Mouse (Mus musculus): ENCODE measurements at regions not wholly inside any gene's neighbourhood (a gene's known extent, or its start where the extent isn't known, plus 50 kb on each side); places are given as distances from the start of the nearest gene placed in this dataset.
A peak's percentile ranks its signal among the peaks of the same experiment; 100 is the strongest.

DNA sequence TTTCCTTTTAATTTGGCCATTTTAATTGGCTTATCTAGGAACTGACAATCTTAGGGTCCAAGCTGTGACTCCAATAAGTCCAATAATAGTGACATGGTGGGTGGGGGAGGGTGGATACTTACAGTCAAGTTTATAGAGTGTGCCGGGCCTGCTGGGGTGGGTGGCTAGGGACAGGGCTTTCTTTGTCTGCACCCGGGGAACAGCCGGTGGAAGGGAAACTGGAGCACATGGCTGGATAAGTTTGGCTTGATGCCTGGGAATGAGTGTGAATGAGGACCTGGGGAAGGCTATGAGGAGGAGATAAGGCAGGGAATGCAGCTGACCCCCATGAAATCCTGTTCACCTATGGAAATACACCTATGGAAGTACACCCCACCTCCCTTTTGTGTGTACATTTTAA is 81.7 kb upstream of the Cers4 start:
- no peak for DNase-seq (ENCODE audit: extremely low spot score)

DNA sequence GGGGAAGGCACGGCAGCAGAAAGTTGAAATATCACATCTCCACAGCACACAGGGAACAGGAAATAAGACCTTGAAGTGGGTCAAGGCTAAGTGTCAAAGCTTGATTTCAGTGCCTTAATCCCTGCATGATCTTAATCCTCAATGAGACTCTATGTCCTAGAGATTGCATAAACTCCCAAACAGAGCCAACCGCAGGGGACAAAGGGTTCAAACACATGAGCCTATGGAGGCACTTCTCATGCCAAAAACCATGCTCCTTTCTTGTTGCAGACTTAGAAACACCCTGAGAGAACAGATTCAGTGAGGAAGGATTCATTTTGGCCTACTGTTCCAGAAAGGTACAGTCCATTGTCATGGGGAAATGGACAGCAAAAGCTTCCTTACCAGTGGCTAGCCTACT is 81.0 kb upstream of the Cers4 start:
- no peak for DNase-seq (ENCODE audit: extremely low spot score)

DNA sequence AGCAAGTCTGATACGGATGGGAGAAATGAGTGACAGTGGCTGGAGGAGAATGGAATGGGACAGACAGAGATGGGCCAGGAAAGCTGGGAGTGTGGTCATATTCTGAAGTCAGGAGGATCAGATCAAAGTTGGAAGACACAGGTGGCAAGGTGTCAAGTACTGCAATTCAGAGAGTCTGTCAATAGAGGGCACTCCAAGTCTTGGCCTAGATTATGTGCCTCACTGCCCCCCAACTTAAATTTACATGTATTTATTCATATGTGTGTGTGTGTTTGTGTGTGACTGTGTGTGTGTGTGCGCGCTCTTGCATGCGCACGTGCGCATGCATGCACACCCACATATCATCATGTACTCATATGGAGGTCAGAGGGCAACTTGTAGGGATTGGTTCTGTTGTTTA is 79.6 kb upstream of the Cers4 start:
- peak; percentile 45 for DNase-seq (ENCODE audit: extremely low spot score)

DNA sequence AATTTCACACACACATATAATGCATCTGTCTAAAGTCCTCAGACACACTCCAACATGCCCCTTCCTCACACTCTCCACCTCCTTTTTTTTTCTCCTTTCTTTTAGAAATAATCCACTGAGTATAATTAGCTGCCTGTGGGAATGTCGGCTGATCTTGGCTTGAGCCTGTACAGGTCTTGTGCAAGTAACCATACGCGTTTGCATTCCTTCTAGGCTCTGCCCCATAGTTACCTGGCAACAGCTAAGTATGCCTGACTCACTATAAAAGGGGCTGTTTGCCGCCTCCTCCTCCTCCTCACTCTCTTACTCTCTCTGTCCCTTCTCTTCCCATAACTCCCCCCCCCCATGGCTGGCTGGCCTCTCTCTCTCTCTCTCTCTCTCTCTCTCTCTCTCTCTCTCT is 79.1 kb upstream of the Cers4 start:
- no peak for DNase-seq (ENCODE audit: extremely low spot score)

DNA sequence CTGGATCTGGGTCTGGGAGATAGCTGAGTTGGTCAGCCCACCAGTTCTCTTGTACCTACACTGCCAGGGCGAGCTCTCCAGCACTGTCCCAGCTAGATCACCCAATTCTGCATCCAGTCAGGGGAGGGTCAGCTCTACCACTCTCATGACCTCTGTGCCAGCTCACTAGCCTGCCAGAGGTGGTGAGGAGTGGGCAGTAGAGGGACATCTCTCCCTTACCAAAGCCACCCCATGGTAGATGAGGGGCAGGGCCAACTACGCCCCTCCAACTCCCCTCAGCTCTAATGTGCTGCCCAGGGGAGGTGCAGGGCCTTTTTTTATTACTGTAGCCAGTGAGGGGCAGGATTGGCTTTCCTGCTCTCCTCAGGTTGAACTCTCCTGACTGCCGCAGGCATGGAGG is 75.7 kb upstream of the Cers4 start:
- no peak for DNase-seq (ENCODE audit: extremely low spot score)

DNA sequence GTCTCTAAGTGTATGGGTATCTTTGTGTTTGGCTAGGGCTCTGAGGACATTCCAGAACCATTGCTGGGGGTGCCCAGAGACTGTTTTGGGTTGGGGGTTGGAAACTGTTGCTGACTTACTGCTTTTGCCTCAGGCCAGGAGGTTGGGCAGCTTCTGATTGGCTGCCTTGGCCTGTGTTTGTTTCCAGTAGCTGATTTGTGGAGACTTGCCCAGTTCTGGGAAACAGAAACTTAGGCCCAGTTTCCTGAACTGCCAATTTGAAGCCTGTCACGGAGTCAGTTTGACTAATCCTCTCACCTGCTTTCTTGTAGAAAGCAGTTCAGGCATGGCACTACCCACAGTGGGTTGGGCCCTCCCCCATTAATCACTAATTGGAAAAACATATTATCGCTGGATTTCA is 59.7 kb upstream of the Cers4 start:
- DNase-seq (ENCODE audit: extremely low spot score) = no peak

DNA sequence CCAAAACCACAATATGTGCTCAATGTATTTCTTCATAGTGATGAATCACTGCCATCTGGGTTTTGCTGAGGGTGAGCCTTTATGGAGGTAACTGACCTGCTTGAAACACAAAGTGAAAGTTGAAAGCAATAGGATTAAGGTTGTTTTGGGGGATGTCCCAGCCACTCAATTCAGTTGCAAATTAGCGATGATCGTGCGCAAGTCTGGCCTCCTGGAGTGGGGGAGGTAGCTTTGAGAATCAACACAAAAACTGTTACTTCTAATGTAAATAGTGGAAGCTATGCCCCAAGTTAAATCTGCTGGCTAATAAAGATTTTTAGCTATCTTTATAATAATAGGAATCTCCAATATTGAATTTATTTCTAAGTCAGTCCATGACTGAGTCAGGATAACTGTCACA is 56.3 kb upstream of the Cers4 start:
- DNase-seq (ENCODE audit: extremely low spot score) = no peak
